Comparison of ENCODE assay signal across 7 mouse cellular contexts in the genomic region with DNA sequence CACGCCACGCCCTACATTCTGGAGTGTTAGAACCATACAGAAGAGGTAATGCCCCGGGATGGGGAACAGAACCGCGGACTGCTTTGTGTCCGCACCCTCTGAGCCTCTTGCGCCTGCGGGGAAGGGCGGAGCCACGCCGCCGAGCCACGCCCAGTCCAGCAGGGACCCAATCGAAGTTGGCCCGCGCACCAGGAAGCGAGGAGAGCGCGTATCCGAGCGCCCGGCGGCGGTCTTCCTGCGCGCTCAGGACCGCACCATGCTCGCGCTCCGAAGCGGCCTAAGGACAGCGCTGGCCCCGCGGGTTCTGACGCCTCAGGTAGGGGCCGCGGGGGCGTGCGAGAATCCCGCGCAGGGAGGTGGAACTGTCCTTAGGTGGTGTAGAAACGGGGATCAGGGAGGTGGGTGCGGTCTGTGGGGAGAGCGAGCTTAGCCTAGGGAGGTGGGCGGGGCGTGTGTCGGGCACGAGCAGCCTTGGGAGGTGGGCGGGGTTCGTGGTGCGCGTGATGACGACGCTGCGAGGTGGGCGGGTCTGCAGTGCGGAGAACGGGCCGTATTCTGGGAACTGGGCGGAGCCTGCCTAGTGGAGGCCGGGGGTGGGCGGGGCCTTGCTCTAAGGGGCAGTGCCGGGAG. TPM values are rescaled to one million over a fixed set of nuclear protein-coding genes. Genes with fewer than 3 reads are reported as not detected.
A peak's percentile ranks its signal among the peaks of the same experiment; 100 is the strongest.
DNase-seq lines count a peak whose midpoint lies in the region; ATAC-seq lines count a peak whose summit lies in the region.

A gene (plus strand): TSS at position 149 of the 630 bp plus-strand sequence.

- peak; percentile 97 for DNase-seq in adrenal gland, adult 2 months
- peak; percentile 96 for DNase-seq in embryo, embryonic 11.5 days (ENCODE audit: low read depth, low spot score)
- DNase-seq in gastrocnemius, postnatal 36 days = peak; percentile 93 to 96
- peak; percentile 96 to 97 for DNase-seq in left cerebral cortex, postnatal 25 days (ENCODE audit: low spot score in 2 of 2)
- DNase-seq in midbrain, embryonic 10.5 days (ENCODE audit: low spot score) = peak; percentile 97
- peak; percentile 97 for DNase-seq in right cerebral cortex, postnatal 4 days

- peak within 1 kb of the TSS; percentile 91 for H3K27ac ChIP-seq in intestine, embryonic 15.5 days
- peak within 1 kb of the TSS; percentile 92 for H3K27ac ChIP-seq in midbrain, embryonic 10.5 days (replicated peaks)

- peak within 1 kb of the TSS; percentile 62 for H3K4me2 ChIP-seq in intestine, embryonic 15.5 days (replicated peaks)

- H3K9ac ChIP-seq in intestine, embryonic 15.5 days = peak within 1 kb of the TSS; percentile 79

- intact Hi-C loops in gastrocnemius, postnatal 36 days (cut with DNase I) = no loop called here
- intact Hi-C loops in left cerebral cortex, postnatal 25 days (cut with DNase I) = no loop called here

- H3K9me3 ChIP-seq in intestine, embryonic 15.5 days = no peaks in the 10 kb centered on the region
- H3K9me3 ChIP-seq in midbrain, embryonic 10.5 days (replicated peaks) = peaks cover 13% of the 10 kb centered on the region

- under 1% methylated on average over 63 of the region's 63 CpGs for WGBS in intestine, embryonic 15.5 days
- WGBS in midbrain, embryonic 10.5 days = under 1% methylated on average over 63 of the region's 63 CpGs

- 0 out of 2 replicates have a peak, but pooled peaks cover 3% of the 10 kb centered on the region for H3K4me1 ChIP-seq in intestine, embryonic 15.5 days (replicated peaks)
- H3K4me1 ChIP-seq in midbrain, embryonic 10.5 days = peaks cover 6% of the 10 kb centered on the region

- H3K4me3 ChIP-seq in intestine, embryonic 15.5 days (replicated peaks) = peak within 1 kb of the TSS; percentile 88
- H3K4me3 ChIP-seq in midbrain, embryonic 10.5 days = peak within 1 kb of the TSS; percentile 81

- peak; percentile 98 for ATAC-seq in intestine, embryonic 15.5 days

- peaks cover 10% of the 10 kb centered on the region for H3K36me3 ChIP-seq in intestine, embryonic 15.5 days
- peaks cover 30% of the 10 kb centered on the region for H3K36me3 ChIP-seq in midbrain, embryonic 10.5 days

- no peaks in the 10 kb centered on the region for H3K27me3 ChIP-seq in intestine, embryonic 15.5 days (replicated peaks)
- H3K27me3 ChIP-seq in midbrain, embryonic 10.5 days (ENCODE audit: low read depth, poor library complexity, severe bottlenecking) = no peaks in the 10 kb centered on the region

RNA-seq across cellular contexts. Expression of the gene that starts here (rescaled TPM):
- 10 to 100 TPM; 32.7 to 58.8 TPM for total RNA-seq in adrenal gland, adult 2 months (2021)
- 46.2 and 61.3 TPM in 2 replicates for polyA plus RNA-seq in adrenal gland, adult 2 months (2012; rRNA removed)
- total RNA-seq in gastrocnemius, postnatal 36 days (2021) = 1 to 10 TPM; 2.0 to 2.3 TPM
- polyA plus RNA-seq in intestine, embryonic 15.5 days (2015; fragmentation: Nextera tagmentation; extraction: Ambion mirVana) = 132 and 137 TPM in 2 replicates
- total RNA-seq in left cerebral cortex, postnatal 25 days (2021) = 10 to 100 TPM; 12.1 to 12.6 TPM
- 88.6 and 97.5 TPM in 2 replicates for polyA plus RNA-seq in midbrain, embryonic 10.5 days (2016; fragmentation: Nextera tagmentation; extraction: Ambion mirVana)

Comparison
In these comparisons a context has a peak if more than half of its experiments do, and no peak if none do; other contexts are left out.
1. Peak in every context shown above with its lines: DNase-seq, ATAC-seq, H3K4me3 ChIP-seq and H3K27ac ChIP-seq.